Mouse (Mus musculus) liver, embryonic 14.5 days (tissue): ENCODE measurements at regions not wholly inside any gene's neighbourhood (a gene's known extent, or its start where the extent isn't known, plus 50 kb on each side); places are given as distances from the start of the nearest gene placed in this dataset.

ENCODE experiments used
- CTCF ChIP-seq: IDR thresholded peaks from 2 replicates; pipeline ENCODE4 v1.5.1; 2016; ENCODE audit warnings: antibody characterized with exemption, low read depth, control low read depth
- EP300 ChIP-seq: IDR thresholded peaks from 2 replicates; pipeline ENCODE4 v1.6.1; 2016; ENCODE audit warnings: antibody characterized with exemption, low read depth

DNA sequence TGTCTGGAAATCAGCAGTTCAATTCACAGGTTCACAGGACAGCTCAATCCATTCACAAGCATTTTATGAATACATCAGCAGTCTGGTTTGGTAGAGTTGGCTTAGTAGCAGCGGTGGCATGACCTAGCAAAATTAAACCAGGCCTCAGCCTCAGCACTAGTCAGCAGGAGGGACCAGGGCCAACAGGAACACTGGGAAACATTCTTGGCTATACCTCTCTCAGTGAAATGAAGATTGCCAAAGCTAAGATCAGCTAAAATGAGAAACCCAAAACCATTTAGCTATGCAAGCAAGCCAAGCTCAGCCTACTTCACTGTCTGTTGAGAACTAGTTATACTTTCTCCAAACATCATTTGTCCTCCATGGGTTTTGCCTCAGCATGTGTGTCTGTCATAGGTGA lies 945.3 kb downstream of the Basp1 start:
- TF ChIP-seq EP300 (no peak), CTCF (no peak)
